Mouse (Mus musculus): ENCODE results near the gene Rapgef1. TPM values are rescaled to one million over a fixed set of nuclear protein-coding genes. Genes with fewer than 3 reads are reported as not detected.

Gene Rapgef1
- polyA plus RNA-seq, 1 experiment from 2014 or later, result 19.8 TPM

DNA sequence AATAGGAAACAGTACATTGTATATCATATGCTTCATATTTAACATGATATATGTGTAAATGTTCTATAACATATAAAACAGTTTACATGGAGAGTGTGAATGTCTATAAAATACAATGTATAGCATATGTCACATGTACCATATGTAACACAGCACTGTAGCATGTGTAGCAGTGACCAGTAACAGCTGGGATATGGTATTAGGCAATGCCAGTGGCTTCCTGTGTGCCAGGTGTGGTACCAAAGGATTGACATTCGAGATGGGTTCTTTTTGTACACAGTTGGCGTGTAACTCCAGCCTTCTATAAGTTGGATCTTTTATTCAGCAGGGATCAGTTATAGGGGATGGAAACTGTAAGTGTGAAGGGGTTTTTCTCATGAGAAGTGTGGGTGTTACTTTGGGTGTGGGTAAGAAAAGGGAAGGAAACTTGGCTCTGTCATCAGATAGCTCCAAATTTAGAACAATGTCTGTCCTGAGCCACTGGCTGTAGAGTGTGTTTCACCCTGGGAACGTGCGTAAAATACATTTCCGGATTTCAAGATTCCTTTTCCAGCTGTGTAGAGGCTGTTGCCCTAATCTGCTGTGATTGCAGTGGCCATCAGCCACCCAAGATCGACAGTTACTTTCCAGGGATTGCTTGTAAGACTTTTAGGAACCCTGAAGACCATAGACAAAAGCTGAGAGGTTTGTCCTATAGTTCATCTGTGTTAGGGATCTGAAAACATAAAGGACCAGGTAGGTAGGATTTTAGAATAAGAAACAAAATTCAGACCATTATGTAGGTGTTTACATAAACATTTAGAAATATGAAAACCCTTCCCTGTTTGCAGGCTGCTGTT lies 29.7 kb downstream of the Rapgef1 start:
- H3K36me3 ChIP-seq, result no peaks in the 10 kb centered on the region; the same call in 1 of the 2 replicates
- H3K9me3 ChIP-seq, result no peaks in the 10 kb centered on the region
- WGBS, result 89% methylated on average over 6 of the region's 6 CpGs
- H3K27me3 ChIP-seq, result no peaks in the 10 kb centered on the region
- no peak for ATAC-seq
- H3K4me1 ChIP-seq (replicated peaks), result peaks cover 34% of the 10 kb centered on the region
- H3K9ac ChIP-seq (replicated peaks), result no peak overlapping the region
- H3K27ac ChIP-seq, result no peak overlapping the region
- H3K4me3 ChIP-seq (replicated peaks), result no peak overlapping the region
- H3K4me2 ChIP-seq (replicated peaks), result no peak overlapping the region

- 89% methylated on average over 10 of the region's 10 CpGs for whole genome bisulfite sequencing
- no peaks in the 10 kb centered on the region for H3K27me3 ChIP-seq
- H3K4me1 ChIP-seq (replicated peaks), result peaks cover 34% of the 10 kb centered on the region
- H3K9me3 ChIP-seq, result no peaks in the 10 kb centered on the region
- H3K36me3 ChIP-seq, result no peaks in the 10 kb centered on the region
- no peak overlapping the region for H3K27ac ChIP-seq
- H3K4me2 ChIP-seq (replicated peaks), result no peak overlapping the region
- no peak for ATAC-seq
- H3K4me3 ChIP-seq (replicated peaks), result no peak overlapping the region
- H3K9ac ChIP-seq (replicated peaks), result no peak overlapping the region
Measured at GRCm38 (mm10) chr2:29649795-29650457, 30.4 kb downstream of the Rapgef1 start.

- H3K36me3 ChIP-seq, result no peaks in the 10 kb centered on the region
- H3K27me3 ChIP-seq, result no peaks in the 10 kb centered on the region
- H3K9ac ChIP-seq (replicated peaks), result no peak overlapping the region
- no peak overlapping the region for H3K4me2 ChIP-seq (replicated peaks)
- ATAC-seq, result no peak
- H3K4me1 ChIP-seq (replicated peaks), result peaks cover 29% of the 10 kb centered on the region
- no peak overlapping the region for H3K4me3 ChIP-seq (replicated peaks)
- H3K9me3 ChIP-seq, result no peaks in the 10 kb centered on the region
- H3K27ac ChIP-seq, result peak overlapping the region; percentile 10; the same call in 1 of the 2 replicates
- WGBS, result 88% methylated on average over 5 of the region's 5 CpGs
Measured at GRCm38 (mm10) chr2:29651876-29652275, 32.4 kb downstream of the Rapgef1 start.

GRCm38 (mm10) chr2:29655433-29655832 lies 35.9 kb downstream of the Rapgef1 start:
- Histone ChIP-seq H3K36me3 (no peaks in the 10 kb centered on the region), H3K9me3 (no peaks in the 10 kb centered on the region), H3K27ac (no peak overlapping the region), H3K9ac (replicated peaks) (no peak overlapping the region), H3K4me2 (replicated peaks) (no peak overlapping the region), H3K27me3 (no peaks in the 10 kb centered on the region), H3K4me1 (replicated peaks) (peaks cover 16% of the 10 kb centered on the region), H3K4me3 (replicated peaks) (no peak overlapping the region)
- ATAC-seq, result no peak
- 95% methylated on average over 5 of the region's 5 CpGs for WGBS

DNA sequence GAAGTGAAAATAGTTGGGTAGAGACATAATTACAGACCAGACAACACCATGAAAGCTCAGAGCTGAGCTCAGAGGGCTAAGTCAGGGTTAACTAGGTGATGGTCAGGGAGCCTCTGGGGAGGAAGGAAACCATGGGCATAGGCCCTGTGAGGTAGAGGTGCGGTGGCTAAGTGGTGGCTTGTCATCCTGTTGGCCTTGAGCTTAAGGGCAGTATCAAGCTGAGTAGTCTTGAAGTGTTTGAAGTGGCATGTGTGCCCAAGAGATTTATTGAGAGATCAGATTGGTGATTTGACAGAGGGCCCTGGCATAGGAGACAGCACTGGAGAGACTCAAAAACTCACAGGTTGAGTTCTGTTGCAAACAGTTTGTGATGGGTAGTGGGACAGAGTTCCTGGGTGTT lies 36.6 kb downstream of the Rapgef1 start:
- Histone ChIP-seq H3K27ac (no peak overlapping the region), H3K9ac (replicated peaks) (no peak overlapping the region), H3K4me3 (replicated peaks) (no peak overlapping the region), H3K4me2 (replicated peaks) (no peak overlapping the region), H3K27me3 (no peaks in the 10 kb centered on the region), H3K36me3 (no peaks in the 10 kb centered on the region), H3K9me3 (no peaks in the 10 kb centered on the region), H3K4me1 (replicated peaks) (peaks cover 16% of the 10 kb centered on the region)
- no peak for ATAC-seq
- 96% methylated on average over 1 of the region's 1 CpGs for WGBS

DNA sequence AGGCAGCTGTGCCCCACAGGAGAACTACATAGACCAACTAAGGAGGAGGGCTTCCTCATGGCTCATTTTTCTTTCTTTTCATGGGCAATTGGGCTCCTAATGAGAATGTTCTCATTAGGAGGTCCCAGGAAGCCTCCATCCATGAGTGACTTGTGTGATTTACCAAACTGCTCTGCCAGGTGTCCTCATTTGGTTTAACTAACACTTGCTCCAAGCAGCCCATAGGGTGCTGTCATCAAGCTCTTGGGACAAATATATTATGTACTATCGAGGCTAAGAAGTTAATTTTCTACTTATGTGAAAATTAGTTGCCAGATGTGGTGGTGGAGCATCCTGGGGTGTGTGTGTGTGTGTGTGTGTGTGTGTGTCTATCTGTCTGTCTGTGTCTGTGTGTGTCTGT lies 37.6 kb downstream of the Rapgef1 start:
- ATAC-seq, result no peak
- H3K4me1 ChIP-seq (replicated peaks), result peaks cover 18% of the 10 kb centered on the region
- no peak overlapping the region for H3K9ac ChIP-seq (replicated peaks)
- 72% methylated on average over 1 of the region's 1 CpGs for WGBS
- H3K4me3 ChIP-seq (replicated peaks), result no peak overlapping the region
- H3K36me3 ChIP-seq, result no peaks in the 10 kb centered on the region
- H3K9me3 ChIP-seq, result no peaks in the 10 kb centered on the region
- H3K27ac ChIP-seq, result no peak overlapping the region
- no peaks in the 10 kb centered on the region for H3K27me3 ChIP-seq
- H3K4me2 ChIP-seq (replicated peaks), result no peak overlapping the region

DNA sequence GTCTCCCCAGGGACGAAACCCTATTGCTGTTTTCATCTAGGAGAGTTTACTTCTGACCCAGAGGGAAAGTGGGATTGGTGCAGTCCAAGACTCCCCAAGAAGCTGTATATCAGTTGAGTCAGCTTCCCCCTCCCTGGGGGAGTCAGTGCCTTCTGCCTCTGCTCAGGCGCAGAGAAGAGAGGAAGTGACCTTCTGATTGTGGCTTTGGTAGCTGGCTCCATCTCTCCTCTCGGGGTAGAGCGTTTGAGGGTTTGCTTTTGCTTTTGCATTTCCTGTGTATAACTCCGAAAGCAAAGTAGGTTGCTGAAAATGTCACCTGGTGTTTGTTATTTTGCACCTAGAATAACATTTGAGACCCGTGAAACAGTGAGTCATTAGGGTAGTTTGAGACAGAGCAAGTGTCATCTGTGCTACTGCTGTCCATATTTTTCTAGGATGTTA lies 42.3 kb downstream of the Rapgef1 start:
- ATAC-seq, result no peak
- Histone ChIP-seq H3K4me2 (replicated peaks) (no peak overlapping the region), H3K9me3 (no peaks in the 10 kb centered on the region), H3K36me3 (no peaks in the 10 kb centered on the region), H3K27ac (no peak overlapping the region), H3K4me1 (replicated peaks) (peaks cover 24% of the 10 kb centered on the region), H3K9ac (replicated peaks) (no peak overlapping the region), H3K27me3 (no peaks in the 10 kb centered on the region), H3K4me3 (replicated peaks) (no peak overlapping the region)
- WGBS, result 81% methylated on average over 6 of the region's 6 CpGs

DNA sequence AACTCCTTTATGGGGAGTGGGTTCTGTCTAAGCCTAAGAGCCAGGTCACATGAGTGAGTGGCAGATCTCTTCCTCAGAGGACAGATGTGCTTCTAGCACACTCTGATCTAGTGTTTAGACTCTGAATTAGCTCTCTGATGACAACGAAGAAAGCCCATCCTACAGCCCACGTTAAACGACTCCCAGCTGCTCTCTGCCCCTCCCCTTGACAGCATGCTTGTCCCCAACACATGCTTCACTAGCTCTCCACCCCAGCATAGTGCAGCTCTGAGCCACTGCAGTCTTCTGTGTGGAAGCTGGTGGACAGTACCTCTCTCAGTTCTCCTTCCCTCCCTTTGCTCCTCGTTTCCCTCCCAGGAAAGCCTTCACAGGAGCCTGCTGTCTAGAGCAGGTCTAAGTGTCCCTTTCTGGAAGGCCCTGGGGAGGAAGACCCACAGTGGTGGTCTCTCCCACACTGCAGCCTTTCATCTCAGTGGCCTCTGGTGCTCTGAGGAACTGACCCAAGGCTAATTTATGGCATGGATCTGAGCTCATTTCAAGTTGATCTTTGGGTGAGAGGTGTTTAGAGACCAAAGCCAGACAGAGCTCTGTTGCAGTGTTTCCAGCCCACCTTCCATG lies 43.8 kb downstream of the Rapgef1 start:
- Histone ChIP-seq H3K27me3 (no peaks in the 10 kb centered on the region), H3K36me3 (no peaks in the 10 kb centered on the region), H3K9me3 (no peaks in the 10 kb centered on the region), H3K9ac (replicated peaks) (0 out of 2 replicates have a peak overlapping the region, but pooled peaks have one; percentile 0), H3K27ac (no peak overlapping the region), H3K4me1 (replicated peaks) (peaks cover 30% of the 10 kb centered on the region), H3K4me2 (replicated peaks) (no peak overlapping the region), H3K4me3 (replicated peaks) (no peak overlapping the region)
- ATAC-seq, result no peak
- WGBS, result 21% methylated on average over 4 of the region's 4 CpGs

GRCm38 (mm10) chr2:29665421-29665820 lies 45.9 kb downstream of the Rapgef1 start:
- H3K27me3 ChIP-seq, result no peaks in the 10 kb centered on the region
- WGBS, result 88% methylated on average over 5 of the region's 5 CpGs
- ATAC-seq, result no peak
- H3K9me3 ChIP-seq, result no peaks in the 10 kb centered on the region
- H3K27ac ChIP-seq, result no peak overlapping the region
- no peak overlapping the region for H3K4me2 ChIP-seq (replicated peaks)
- H3K9ac ChIP-seq (replicated peaks), result no peak overlapping the region
- no peak overlapping the region for H3K4me3 ChIP-seq (replicated peaks)
- no peaks in the 10 kb centered on the region for H3K36me3 ChIP-seq
- peaks cover 48% of the 10 kb centered on the region for H3K4me1 ChIP-seq (replicated peaks)

DNA sequence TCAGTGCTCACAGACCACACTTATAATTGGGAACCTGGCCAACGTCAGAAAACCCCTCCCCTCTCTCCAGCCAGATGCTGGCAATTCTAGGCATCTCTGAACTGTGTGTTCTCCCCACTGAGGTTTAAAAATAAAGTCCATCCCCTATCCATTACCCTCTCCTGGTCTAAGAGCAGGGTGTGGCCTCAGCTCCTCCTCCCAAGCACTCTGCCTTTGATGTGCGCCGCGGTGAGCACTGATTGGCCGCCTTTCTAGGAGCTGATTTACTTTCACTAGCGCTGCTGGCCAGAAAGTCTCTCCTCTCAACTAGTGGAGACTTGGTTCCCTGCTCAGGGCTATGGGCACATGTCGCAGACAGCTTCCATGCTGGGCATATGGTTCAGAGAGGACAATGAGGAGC lies 47.1 kb downstream of the Rapgef1 start:
- ATAC-seq, result peak; percentile 39; the same call in 1 of the 2 replicates
- H3K4me1 ChIP-seq (replicated peaks), result peaks cover 57% of the 10 kb centered on the region
- H3K4me2 ChIP-seq (replicated peaks), result no peak overlapping the region
- no peak overlapping the region for H3K4me3 ChIP-seq (replicated peaks)
- H3K27ac ChIP-seq, result no peak overlapping the region
- H3K27me3 ChIP-seq, result no peaks in the 10 kb centered on the region
- no peaks in the 10 kb centered on the region for H3K36me3 ChIP-seq
- WGBS, result 7% methylated on average over 7 of the region's 7 CpGs
- no peaks in the 10 kb centered on the region for H3K9me3 ChIP-seq
- no peak overlapping the region for H3K9ac ChIP-seq (replicated peaks)

GRCm38 (mm10) chr2:29667109-29667508 lies 47.6 kb downstream of the Rapgef1 start:
- Histone ChIP-seq H3K4me1 (replicated peaks) (peaks cover 57% of the 10 kb centered on the region), H3K9ac (replicated peaks) (no peak overlapping the region), H3K4me2 (replicated peaks) (no peak overlapping the region), H3K36me3 (no peaks in the 10 kb centered on the region), H3K4me3 (replicated peaks) (no peak overlapping the region), H3K27me3 (no peaks in the 10 kb centered on the region), H3K27ac (no peak overlapping the region), H3K9me3 (no peaks in the 10 kb centered on the region)
- no peak for ATAC-seq
- 86% methylated on average over 4 of the region's 4 CpGs for WGBS

DNA sequence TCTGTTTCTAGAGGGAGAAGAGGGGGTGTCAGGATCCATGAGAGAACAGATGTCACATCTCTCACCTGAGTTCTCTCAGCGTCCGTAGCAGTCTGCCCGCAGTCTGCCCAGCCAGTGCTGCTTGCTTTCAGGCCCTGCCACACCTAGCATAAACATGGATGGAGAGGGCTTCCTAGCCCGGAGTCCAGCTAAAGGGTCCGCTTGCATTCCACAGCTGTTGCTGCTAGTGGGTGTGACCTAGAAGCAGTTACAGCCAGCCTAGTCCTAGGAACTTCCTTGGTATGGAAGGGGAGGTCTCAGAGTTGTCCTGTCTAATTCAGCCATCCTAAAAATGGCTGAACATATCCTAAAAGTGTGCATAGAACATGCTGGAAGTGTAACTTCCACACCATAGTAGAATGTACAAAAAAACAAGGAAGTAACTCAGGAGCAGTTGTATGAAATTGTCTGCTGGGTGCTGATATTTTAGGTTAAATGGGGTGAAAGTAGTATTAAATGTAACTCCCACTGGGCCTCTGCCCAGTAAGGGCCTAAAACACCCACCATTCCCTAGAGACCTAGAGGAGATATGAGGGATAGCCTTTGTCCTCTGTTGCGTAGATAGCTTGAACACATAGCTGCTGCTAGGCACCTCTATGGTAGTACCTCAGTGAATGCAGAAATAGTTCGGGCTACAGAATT lies 48.6 kb downstream of the Rapgef1 start:
- H3K4me3 ChIP-seq (replicated peaks), result no peak overlapping the region
- H3K9me3 ChIP-seq, result no peaks in the 10 kb centered on the region
- no peak overlapping the region for H3K4me2 ChIP-seq (replicated peaks)
- no peak for ATAC-seq
- no peak overlapping the region for H3K27ac ChIP-seq
- H3K4me1 ChIP-seq (replicated peaks), result peaks cover 51% of the 10 kb centered on the region
- no peaks in the 10 kb centered on the region for H3K27me3 ChIP-seq
- 94% methylated on average over 7 of the region's 7 CpGs for WGBS
- no peaks in the 10 kb centered on the region for H3K36me3 ChIP-seq
- no peak overlapping the region for H3K9ac ChIP-seq (replicated peaks)
